Comparison of ENCODE assay signal across 19 mouse cellular contexts in genomic region chr3:100618511-100618910, GRCm38 (mm10).
DNase-seq lines count a peak whose midpoint lies in the region; ATAC-seq and TF ChIP-seq lines count a peak whose summit lies in the region.
"Had no signal": no experiment of that assay in that cellular context is flagged by ENCODE, and none has a peak within 500 bp of the region (broad histone marks: within the 10 kb centered on the region; RNA-seq: fewer than 3 reads in every experiment).

No protein-coding gene starts in this region.

- no peak overlapping the region for H3K9ac ChIP-seq in lung, embryonic 16.5 days (ENCODE audit: low read length)
- H3K9ac ChIP-seq: forebrain, embryonic 13.5 days; limb, embryonic 12.5 days; liver, embryonic 14.5 days had no signal

- intact Hi-C loops in gastrocnemius, adult 2 months (cut with DNase I), result no loop called here

- H3K36me3 ChIP-seq in lung, embryonic 16.5 days (ENCODE audit: control insufficient read depth, insufficient read depth, low read length), result no peaks in the 10 kb centered on the region

- H3K9me3 ChIP-seq in lung, embryonic 16.5 days (ENCODE audit: control insufficient read depth, low read length), result no peaks in the 10 kb centered on the region
- H3K9me3 ChIP-seq: embryonic facial prominence, embryonic 10.5 days; forebrain, embryonic 13.5 days; limb, embryonic 12.5 days; midbrain, embryonic 10.5 days had no signal

- 41% methylated on average over 4 of the region's 4 CpGs for WGBS in lung, embryonic 16.5 days

- no peak overlapping the region for H3K4me2 ChIP-seq in lung, embryonic 16.5 days (ENCODE audit: low read depth, low read length)
- H3K4me2 ChIP-seq: forebrain, embryonic 13.5 days; limb, embryonic 12.5 days had no signal

- H3K4me1 ChIP-seq in lung, embryonic 16.5 days (replicated peaks; ENCODE audit: control insufficient read depth, insufficient read depth, low read length), result no peaks in the 10 kb centered on the region; the same call in 1 of the 2 replicates
- H3K4me1 ChIP-seq: embryonic facial prominence, embryonic 10.5 days; forebrain, embryonic 13.5 days; limb, embryonic 12.5 days; midbrain, embryonic 10.5 days had no signal

- H3K27me3 ChIP-seq in lung, embryonic 16.5 days (ENCODE audit: control insufficient read depth, insufficient read depth, low read depth, low read length), result no peaks in the 10 kb centered on the region
- H3K27me3 ChIP-seq: forebrain, embryonic 13.5 days; limb, embryonic 12.5 days had no signal

- no peak overlapping the region for H3K4me3 ChIP-seq in gastrocnemius, adult 2 months
- no peak overlapping the region for H3K4me3 ChIP-seq in lung, embryonic 16.5 days (ENCODE audit: low read length)
- H3K4me3 ChIP-seq: embryonic facial prominence, embryonic 10.5 days; forebrain, embryonic 13.5 days; layer of hippocampus, adult 2 months; limb, embryonic 12.5 days; midbrain, embryonic 10.5 days had no signal

- TF ChIP-seq CTCF in gastrocnemius, adult 2 months (IDR thresholded peaks at IDR 0.05), result no peak

- ATAC-seq in lung, embryonic 16.5 days (ENCODE audit: low read depth), result peak; percentile 10; the same call in 1 of the 2 replicates
- peak; percentile 99 for ATAC-seq in megakaryocyte, adult 5-6 weeks (ENCODE audit: poor library complexity, severe bottlenecking)
- ATAC-seq: forebrain, embryonic 13.5 days; hindbrain, postnatal 0 days had no signal

- H3K27ac ChIP-seq in gastrocnemius, adult 2 months, result no peak overlapping the region
- no peak overlapping the region for H3K27ac ChIP-seq in lung, embryonic 16.5 days (ENCODE audit: low read length)
- H3K27ac ChIP-seq: embryonic facial prominence, embryonic 10.5 days; forebrain, embryonic 13.5 days; hindbrain, postnatal 0 days; layer of hippocampus, adult 2 months; limb, embryonic 12.5 days; liver, embryonic 14.5 days; midbrain, embryonic 10.5 days had no signal

- DNase-seq in gastrocnemius, adult 18-20 months (ENCODE audit: low spot score), result peak; percentile 7
- DNase-seq in gastrocnemius, adult 2 months, result no peak
- DNase-seq in adipocyte (ENCODE audit: low spot score), result peak; percentile 72
- no peak for DNase-seq in kidney, adult 11 months
- DNase-seq in retina, postnatal 1 day, result no peak
- DNase-seq: cerebellum, adult 11-12 months; cerebellum, postnatal 36 days; kidney, adult 8-10 months; right cerebral cortex, postnatal 4 days; thymus, postnatal 36 days had no signal

Comparison
In these comparisons a context has a peak if more than half of its experiments do, and no peak if none do; other contexts are left out.
1. DNase-seq: peak in gastrocnemius, adult 18-20 months (single experiment) and adipocyte (single experiment); none in gastrocnemius, adult 2 months (single experiment), kidney, adult 11 months (single experiment) and retina, postnatal 1 day (single experiment).